Mouse (Mus musculus): ENCODE measurements at regions not wholly inside any gene's neighbourhood (a gene's known extent, or its start where the extent isn't known, plus 50 kb on each side); places are given as distances from the start of the nearest gene placed in this dataset.
"Not testable (repeated sequence)": the region's sequence is repeated elsewhere in the genome, so short reads cannot be mapped to it uniquely, and the experiment has no call there.

DNA sequence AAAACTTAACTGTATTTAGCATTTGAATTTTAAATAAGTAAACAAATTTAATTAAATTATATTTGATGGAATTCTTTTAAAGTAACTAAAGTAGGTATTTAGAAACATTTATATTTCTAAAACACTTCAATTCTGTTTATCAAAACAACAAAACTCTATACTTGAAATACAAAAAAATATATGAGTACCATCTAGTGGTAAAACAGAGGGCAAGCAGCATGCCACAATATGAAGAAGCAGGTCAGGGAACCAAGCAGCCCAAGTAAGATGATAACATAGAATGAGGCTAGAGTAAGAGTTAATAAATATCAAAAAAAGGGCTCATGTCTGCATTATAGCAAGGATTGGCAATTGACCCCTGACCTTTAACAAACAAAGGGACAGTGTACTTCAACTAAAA lies 639.7 kb downstream of the Cdh10 start:
- DNase-seq (ENCODE audit: low spot score), result peak; percentile 28

DNA sequence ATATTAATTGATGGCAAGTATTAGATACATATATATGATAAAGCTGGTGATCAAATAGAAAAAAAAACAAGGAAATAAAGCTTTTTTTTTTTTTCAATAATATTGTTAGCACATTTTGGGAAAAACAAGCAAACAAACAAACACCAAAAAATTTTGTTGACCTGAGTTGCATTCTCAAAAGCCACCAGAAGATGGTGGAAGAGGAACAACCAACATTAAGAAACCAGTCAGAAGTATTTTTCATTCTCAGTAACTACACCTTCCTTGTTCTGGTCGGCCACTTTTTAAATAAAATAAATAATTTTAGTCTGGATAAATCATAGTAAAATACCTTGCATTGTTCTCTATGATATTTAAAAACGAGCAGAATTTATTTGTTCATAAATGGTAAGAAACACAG lies 654.8 kb downstream of the Cdh10 start:
- DNase-seq (ENCODE audit: low spot score), result peak; percentile 61

DNA sequence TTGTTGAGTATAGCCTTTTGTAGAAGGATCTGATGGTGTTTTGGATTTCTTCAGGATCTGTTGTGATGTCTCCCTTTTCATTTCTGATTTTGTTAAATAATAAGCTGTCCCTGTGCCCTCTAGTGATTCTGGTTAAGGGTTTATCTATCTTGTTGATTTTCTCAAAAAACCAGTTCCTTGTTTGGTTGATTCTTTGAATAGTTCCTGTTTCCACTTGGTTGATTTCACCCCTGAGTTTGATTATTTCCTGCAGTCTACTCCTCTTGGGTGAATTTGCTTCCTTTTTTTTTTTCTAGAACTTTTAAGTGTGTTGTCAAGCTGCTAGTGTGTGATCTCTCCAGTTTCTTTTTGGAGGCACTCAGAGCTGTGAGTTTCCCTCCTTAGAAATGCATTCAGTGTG lies 674.8 kb downstream of the Cdh10 start:
- not testable (repeated sequence) for DNase-seq (ENCODE audit: low spot score)

DNA sequence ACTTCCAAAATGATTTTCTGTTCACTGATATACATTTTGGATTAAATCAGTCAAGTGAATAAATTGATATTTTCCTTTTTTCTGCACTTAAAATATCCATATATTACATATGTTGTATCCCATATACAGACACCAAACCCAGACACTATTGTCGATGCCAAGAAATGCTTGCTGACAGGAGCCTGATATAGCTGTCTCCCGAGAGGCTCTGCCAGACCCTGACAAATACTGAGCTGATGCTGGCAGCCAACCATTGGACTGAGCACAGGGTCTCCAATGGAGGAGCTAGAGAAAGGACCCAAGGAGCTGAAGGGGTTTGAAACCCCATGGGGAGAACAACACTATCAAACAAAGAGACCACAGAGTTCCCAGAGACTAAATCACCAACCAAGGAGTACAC lies 700.6 kb downstream of the Cdh10 start:
- no peak for DNase-seq (ENCODE audit: low spot score)

DNA sequence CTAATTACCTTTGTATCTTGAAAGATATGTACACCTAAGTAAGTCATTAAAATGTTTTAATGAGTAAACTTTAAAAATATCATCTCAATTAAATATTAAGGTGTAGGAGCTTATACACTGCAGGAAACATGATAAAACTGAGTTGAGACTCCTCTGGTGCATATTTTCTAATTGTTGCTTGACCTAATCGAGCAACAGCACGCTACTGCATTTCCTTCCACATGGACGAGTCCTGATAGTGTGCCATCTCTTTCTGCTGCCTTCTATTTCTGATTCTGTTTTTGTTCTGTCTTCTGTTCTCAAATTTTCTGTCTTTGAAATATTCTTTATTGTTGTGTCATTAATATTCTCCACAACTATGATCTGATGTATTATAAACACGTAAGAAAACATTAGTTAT lies 721.9 kb downstream of the Cdh10 start:
- DNase-seq (ENCODE audit: low spot score), result peak; percentile 11

DNA sequence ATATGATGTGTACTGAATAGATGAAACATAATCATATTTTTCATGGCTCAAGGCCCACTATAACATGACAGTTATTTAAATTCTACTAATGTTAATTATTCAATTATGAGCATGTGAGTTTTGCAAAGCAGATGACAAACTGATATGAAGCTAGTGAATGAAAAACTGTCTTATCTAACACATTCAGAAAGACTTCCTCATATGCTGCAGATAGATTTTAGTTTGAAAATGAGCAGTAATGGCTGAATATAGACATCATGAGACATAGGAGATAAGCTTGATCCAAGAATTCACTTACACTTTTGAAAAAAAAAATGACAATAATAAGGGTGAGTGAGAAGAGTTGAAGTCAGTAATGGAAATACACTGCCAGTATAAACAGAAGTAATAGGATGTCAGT lies 731.0 kb downstream of the Cdh10 start:
- no peak for DNase-seq (ENCODE audit: low spot score)

DNA sequence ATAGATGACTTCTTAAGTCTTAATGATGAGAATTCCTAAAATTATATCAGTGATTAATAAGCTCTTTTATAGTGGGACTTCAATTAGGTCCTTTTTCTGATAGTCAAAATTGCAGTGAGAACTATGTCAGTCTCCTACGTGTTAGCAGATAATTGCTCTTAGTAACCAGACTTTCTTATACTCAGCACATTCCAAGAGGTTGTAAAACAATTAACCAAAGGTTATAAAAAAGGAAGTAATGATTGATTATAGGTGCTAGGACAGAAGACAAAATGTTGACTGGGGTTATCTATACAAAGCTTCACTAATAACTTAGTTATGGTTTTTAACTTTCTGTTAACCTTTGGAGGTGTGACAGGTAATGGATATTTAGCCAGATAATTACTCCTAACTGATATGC lies 766.0 kb downstream of the Cdh10 start:
- no peak for DNase-seq (ENCODE audit: low spot score)

DNA sequence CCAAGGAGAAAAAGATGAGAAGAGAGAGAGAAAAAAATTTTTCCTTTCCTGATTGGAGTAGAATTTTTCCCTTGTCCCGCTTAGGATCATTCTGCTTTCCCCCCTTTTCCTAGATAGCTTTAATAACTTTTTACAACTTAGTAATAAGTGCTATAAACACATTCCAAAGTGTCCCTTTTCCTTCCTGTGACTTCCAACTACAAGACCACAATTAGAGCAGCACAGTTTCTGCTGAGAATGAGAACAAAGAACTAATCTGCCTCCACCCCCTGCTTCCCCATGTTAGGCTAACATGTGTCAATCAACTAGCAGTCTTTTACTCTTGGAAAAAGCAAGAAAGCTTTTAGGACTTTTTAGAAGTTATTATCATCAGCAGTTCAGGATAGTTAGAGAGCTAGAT lies 766.5 kb downstream of the Cdh10 start:
- no peak for DNase-seq (ENCODE audit: low spot score)

DNA sequence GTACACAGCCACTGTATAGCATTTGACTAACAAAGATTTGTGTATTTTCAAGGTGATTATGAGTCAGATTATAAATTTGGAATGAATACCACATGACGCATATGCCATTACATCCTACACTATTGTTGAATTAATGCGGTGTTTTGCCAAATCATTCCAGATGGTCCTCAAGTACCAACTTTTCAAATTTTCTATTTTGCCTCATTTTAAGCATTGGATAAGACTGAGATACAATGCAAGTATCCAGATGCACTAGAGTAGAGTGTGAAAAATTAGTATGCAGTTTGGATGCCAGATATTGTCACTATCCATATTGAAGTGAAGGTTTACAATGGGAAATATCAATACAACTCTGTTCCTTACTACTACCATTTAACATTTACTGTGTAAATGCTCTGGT lies 775.0 kb downstream of the Cdh10 start:
- no peak for DNase-seq (ENCODE audit: low spot score)

DNA sequence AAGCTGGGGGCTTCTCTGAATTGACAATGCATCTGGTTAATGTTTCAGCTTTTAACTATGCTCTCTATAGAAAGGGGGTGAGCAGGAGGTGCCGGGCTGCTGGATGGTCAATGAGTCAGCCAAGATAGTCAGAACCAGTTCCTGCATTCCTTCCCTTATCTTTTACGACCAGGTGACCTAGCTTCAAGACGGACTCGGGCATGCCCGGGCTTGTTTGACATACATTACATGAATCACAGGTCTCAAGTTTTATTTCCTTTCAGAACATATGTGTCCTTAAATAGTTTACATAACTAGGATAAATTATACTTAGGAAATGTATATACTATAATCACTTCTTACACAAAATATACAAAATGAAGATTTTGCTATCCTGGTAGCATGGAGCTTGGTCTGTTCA lies 803.6 kb downstream of the Cdh10 start:
- DNase-seq (ENCODE audit: low spot score), result not testable (repeated sequence)

DNA sequence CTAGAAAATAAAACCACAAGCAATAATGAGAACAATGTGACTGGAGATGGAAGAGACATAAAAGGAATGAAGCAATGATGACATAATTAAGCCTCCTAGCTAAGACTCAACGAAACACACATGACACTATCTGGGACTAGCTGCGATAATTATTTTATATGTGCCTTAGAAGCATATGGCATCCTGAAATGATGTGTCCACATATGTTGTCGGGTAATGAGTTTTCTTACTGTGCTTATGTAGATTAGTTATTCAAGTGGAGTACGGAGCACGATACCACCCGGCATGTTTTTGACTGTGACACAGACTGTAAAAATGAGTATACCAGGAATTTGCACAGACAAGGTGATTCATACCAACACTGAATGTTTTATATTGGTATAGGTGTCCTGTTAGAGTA lies 781.7 kb upstream of the Cdh12 start:
- DNase-seq (ENCODE audit: low spot score), result no peak

DNA sequence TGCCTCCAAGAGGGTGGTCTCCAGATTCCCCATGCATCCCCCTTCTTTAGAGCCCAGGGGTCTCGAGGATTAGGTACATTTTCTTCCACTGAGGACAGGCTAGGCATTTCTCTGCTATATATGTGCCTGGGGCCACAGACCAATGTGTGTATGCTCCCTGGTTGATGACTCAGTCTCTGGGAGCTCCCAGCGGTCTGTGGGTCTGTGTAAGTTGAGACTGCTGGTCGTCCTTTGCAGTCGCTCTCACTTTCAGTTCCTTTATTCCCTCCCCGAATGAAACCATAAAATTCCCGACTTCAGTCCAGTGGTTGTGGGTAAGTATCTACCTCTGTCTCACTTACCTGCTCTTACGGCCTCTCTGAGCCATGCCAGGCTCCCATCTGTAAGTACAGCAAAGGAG lies 773.5 kb upstream of the Cdh12 start:
- DNase-seq (ENCODE audit: low spot score), result no peak

DNA sequence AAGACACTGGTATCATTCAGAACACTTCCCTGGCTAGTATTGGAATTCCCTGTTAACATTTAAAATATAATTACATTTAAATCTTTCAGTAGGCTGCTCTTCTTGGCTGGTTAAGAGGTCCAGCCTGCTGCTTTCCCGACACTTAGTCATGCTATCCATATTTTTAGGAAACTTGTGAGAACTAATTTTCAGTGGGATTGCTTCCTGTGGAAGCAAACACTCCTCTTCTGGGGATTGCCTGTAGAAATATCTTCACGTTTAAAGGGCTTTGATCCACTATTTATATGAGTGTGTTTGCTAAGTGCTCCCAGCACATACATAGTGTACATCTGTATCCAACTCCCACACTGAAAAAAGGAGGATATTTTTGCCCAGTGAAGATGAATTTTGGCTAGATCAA lies 761.8 kb upstream of the Cdh12 start:
- DNase-seq (ENCODE audit: low spot score), result no peak

DNA sequence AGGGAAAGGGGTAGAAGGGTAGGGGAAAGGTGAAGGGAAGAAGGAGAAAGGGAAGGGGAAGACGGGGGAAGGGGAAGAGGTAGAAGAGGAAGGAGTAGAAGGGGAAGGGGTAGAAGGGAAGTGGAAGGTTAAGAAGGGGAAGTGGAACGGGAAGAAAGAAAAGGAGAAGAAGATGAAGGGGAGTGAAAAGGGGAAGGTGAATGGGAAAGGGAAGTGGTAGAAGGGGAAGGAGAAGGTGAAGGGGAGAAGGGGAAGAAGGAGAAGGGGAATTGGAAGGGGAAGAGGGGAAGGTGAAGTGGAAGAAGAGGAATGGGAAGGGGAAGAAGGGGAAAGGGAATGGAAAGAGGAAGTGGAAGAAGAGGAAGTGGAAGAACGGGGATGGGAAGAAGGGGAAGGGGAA lies 737.3 kb upstream of the Cdh12 start:
- no peak for DNase-seq (ENCODE audit: low spot score)
